Mouse (Mus musculus): ENCODE measurements around the gene Clic4. TPM values are rescaled to one million over a fixed set of nuclear protein-coding genes. Genes with fewer than 3 reads are reported as not detected.

Clic4 gene
- polyA plus RNA-seq, 1 experiment from 2014 or later, result 185 TPM

DNA sequence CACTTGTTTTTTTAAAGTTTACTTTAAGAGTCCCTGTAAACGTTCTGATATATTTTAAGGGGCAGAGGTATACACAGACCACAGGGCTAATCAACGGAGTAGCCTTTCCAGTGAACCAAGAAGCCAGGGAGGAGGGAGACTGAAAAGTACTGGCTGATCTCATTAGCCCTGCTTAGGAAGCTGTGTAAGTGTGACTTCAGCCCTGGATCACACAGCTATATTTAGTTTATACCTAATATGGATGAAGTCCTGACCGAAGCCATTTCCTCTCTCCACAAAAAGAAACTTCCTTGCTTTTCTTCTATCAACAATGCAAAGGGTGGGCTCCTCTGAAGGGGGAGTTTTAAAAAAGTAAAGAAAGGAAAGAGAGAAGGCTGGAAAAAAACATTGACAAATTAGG lies 17.8 kb downstream of the Clic4 start:
- H3K27ac ChIP-seq, result peak overlapping the region; percentile 93
- 14% methylated on average over 3 of the region's 3 CpGs for WGBS
- no peaks in the 10 kb centered on the region for H3K9me3 ChIP-seq
- no peaks in the 10 kb centered on the region for H3K36me3 ChIP-seq
- no peak overlapping the region for H3K4me3 ChIP-seq
- H3K27me3 ChIP-seq, result no peaks in the 10 kb centered on the region
- peaks cover 61% of the 10 kb centered on the region for H3K4me1 ChIP-seq
- peak overlapping the region; percentile 17 for H3K4me2 ChIP-seq
- H3K9ac ChIP-seq, result peak overlapping the region; percentile 28
- peak; percentile 78 for ATAC-seq (ENCODE audit: borderline replicate concordance, extremely low read depth, low FRiP score, low TSS enrichment)

DNA sequence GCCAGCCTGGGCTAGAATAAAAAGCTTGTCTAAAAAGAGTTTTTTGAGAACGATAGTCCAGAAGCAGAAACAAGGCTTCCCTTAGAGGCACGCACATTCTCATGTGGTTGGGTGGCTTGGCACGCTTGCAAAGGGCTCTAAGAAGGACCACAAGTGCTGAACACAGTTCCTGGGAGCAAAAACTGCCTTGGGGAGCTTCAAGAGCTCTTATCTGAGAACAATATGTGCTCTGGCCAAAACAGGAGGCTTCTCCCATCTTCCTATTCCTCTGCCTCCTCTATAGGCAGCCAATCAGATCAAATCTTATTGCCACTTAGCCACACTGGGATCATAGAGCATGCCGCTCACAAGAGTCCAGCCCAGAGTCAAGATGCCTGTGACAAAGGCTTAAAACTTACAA lies 18.3 kb downstream of the Clic4 start:
- Histone ChIP-seq H3K9ac (peak overlapping the region; percentile 28), H3K4me3 (no peak overlapping the region), H3K36me3 (no peaks in the 10 kb centered on the region), H3K4me1 (peaks cover 58% of the 10 kb centered on the region), H3K4me2 (peak overlapping the region; percentile 17), H3K27me3 (no peaks in the 10 kb centered on the region), H3K9me3 (no peaks in the 10 kb centered on the region), H3K27ac (peak overlapping the region; percentile 93)
- WGBS, result 32% methylated on average over 4 of the region's 4 CpGs
- ATAC-seq (ENCODE audit: borderline replicate concordance, extremely low read depth, low FRiP score, low TSS enrichment), result peak; percentile 36; the same call in 1 of the 2 replicates

DNA sequence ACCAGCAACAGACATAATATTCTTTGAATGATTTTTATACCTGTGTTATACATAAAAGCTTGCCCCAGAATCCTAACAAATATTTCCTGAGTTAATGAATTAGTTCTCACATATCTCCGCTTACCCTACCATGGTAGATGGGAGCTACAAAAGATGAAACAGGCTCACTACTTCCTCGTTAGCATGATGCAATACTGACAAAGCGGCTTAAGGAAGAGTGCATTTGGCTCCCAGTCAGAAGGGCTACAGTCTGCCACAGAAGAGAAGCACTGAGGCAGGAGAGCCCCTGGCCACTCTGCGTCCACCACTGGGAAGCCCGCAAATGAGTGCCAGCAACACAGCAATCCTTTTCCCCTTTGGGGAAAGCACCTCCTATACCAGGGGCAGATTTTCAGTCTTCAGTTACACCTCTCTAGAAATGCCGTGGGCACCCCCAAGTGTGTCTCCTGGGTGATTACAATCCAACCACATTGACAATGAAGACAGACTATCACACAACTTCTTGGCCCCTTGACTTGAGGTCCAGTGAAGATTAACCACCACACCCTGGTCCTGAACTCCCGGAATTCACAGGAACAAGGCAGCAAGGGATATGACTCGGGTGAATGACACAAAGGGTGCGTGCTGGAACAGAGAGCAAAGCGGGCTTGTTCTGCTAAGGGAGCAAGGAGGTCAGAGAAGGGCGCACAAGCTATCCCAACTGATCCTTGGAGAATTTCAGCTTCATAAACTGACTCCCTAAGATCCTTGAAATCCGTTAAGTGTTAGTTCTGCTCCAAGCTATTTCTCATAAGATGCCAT lies 19.2 kb downstream of the Clic4 start:
- no peak overlapping the region for H3K4me2 ChIP-seq
- H3K36me3 ChIP-seq, result no peaks in the 10 kb centered on the region
- no peaks in the 10 kb centered on the region for H3K9me3 ChIP-seq
- no peak overlapping the region for H3K9ac ChIP-seq
- no peak overlapping the region for H3K4me3 ChIP-seq
- WGBS, result 80% methylated on average over 12 of the region's 12 CpGs
- H3K4me1 ChIP-seq, result peaks cover 50% of the 10 kb centered on the region
- no peak for ATAC-seq (ENCODE audit: borderline replicate concordance, extremely low read depth, low FRiP score, low TSS enrichment)
- peak overlapping the region; percentile 93 for H3K27ac ChIP-seq
- no peaks in the 10 kb centered on the region for H3K27me3 ChIP-seq

DNA sequence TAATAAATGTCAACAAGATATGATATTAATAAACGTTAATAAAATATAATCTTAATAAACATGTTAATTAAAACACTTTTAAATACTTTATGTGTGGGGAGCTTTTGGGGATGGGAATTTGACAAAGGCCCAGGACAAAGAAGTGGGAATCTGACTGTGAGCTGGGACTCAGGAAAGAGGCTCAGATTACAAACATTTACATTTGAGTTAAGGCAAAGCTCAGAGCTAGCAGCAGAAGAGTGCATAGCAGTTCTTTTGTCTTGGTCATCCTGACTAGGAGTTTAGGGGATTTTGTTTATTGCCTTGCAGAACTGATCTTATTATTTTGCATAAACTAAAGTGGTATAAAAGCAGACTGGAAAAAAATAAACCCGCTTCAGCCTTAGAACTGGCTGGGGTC lies 20.8 kb downstream of the Clic4 start:
- H3K27me3 ChIP-seq, result no peaks in the 10 kb centered on the region
- H3K36me3 ChIP-seq, result no peaks in the 10 kb centered on the region
- ATAC-seq (ENCODE audit: borderline replicate concordance, extremely low read depth, low FRiP score, low TSS enrichment), result no peak
- no peak overlapping the region for H3K4me3 ChIP-seq
- no peaks in the 10 kb centered on the region for H3K9me3 ChIP-seq
- H3K4me1 ChIP-seq, result peaks cover 46% of the 10 kb centered on the region
- H3K27ac ChIP-seq, result no peak overlapping the region
- no peak overlapping the region for H3K9ac ChIP-seq
- WGBS, result 48% methylated on average over 2 of the region's 2 CpGs
- H3K4me2 ChIP-seq, result no peak overlapping the region

DNA sequence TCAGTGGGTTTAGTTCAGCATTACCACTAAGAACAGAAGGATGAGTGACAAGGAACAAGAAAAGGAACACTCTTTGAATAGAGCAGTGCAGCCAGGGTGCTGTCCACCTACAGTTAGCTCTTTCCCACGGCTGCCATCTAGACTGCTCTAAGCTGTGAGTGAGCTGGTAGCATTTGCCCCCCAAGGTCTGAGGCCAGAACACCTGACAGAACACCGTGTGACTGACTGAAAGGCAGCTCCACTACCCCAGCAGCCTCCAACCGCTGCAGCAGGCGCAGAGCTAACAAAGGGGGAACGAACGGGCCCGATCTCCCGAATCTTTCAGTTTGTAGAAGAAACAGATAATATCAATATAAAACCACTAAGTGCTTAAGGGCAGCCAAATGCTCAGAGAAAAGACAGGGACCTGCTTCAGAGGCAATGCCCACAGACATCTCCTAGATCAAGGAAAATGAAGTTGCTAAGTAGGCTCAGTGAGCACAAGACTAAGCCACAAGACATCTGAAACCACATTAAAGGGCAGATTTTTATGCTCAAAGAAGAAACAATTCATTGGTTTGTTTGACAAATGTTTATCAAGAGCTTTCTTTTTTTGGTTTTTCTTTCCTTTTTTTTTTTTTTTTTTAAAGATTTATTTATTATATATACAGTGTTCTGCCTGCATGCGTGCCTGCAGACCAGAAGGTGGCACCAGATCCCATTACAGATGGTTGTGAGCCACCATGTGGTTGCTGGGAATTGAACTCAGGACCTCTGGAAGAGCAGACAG lies 24.2 kb downstream of the Clic4 start:
- peaks cover 34% of the 10 kb centered on the region for H3K4me1 ChIP-seq
- H3K36me3 ChIP-seq, result no peaks in the 10 kb centered on the region
- no peaks in the 10 kb centered on the region for H3K9me3 ChIP-seq
- no peak overlapping the region for H3K9ac ChIP-seq
- H3K27ac ChIP-seq, result no peak overlapping the region
- H3K4me3 ChIP-seq, result no peak overlapping the region
- H3K4me2 ChIP-seq, result no peak overlapping the region
- ATAC-seq (ENCODE audit: borderline replicate concordance, extremely low read depth, low FRiP score, low TSS enrichment), result no peak
- H3K27me3 ChIP-seq, result no peaks in the 10 kb centered on the region
- WGBS, result 72% methylated on average over 9 of the region's 9 CpGs

DNA sequence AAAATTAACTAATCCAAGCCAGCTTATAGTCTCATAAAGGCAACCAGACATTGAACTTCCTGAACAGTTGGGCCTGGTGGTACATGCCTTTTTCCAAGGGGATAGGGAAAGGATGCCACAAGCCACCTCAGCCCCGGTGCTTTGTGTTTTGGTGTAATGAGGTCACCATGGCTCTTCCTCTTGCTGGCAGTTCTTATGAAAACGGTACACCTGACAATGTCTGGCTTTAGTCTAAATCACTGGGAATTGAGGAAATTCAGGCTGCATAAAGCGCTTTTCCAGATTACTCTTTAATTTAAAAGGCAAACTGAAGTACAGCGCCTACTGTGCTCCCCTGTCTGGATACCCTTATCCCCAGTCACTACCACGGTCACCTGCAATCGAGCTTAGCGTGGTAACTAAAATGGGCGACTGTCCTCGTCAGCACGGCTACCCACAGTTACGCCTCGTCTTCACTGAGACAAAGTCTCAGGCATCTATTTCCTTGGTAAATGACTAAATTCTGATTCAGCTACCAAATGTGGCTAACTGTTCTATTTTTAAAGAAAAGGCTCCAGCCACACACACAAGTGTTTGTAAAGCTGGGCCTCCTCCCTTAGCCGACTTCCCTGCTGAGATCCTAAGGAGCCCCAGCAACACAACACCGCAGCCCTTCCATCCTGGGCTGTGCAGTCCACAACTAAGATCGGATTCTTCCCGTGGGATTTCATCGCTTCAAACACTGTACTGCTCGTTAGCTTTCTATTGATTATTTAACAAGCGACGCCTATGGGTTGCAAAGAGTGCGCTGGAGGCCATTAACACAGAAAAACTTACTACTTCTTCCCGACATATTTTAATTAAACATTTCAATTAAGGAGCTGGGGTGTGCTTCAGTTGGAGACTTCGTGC lies 25.5 kb downstream of the Clic4 start:
- no peaks in the 10 kb centered on the region for H3K9me3 ChIP-seq
- 77% methylated on average over 23 of the region's 23 CpGs for WGBS
- no peaks in the 10 kb centered on the region for H3K27me3 ChIP-seq
- no peaks in the 10 kb centered on the region for H3K36me3 ChIP-seq
- no peak for ATAC-seq (ENCODE audit: borderline replicate concordance, extremely low read depth, low FRiP score, low TSS enrichment)
- H3K4me1 ChIP-seq, result peaks cover 34% of the 10 kb centered on the region
- H3K4me2 ChIP-seq, result no peak overlapping the region
- no peak overlapping the region for H3K9ac ChIP-seq
- no peak overlapping the region for H3K4me3 ChIP-seq
- no peak overlapping the region for H3K27ac ChIP-seq

DNA sequence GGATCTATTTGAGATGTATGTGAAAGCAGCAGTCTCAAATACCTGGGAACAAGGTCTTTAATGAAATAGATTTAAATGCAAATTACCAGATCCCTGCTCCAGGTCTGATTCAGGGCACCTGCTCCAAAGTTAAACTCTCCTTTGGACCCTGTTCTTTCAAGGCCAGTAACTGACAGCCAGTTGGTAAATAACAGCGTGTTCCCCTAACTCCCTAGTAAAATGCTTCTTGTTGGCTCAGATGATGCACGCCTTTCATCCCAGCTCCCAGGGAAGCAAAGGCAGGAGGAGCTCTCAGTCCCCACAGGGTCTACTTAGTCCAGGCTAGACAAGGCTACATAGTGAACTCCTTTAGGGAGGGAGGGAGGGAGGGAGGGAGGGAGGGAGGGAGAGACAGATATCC lies 26.2 kb downstream of the Clic4 start:
- Histone ChIP-seq H3K9me3 (no peaks in the 10 kb centered on the region), H3K4me1 (peaks cover 36% of the 10 kb centered on the region), H3K4me3 (no peak overlapping the region), H3K27ac (0 out of 2 replicates have a peak overlapping the region, but pooled peaks have one; percentile 16), H3K4me2 (no peak overlapping the region), H3K36me3 (no peaks in the 10 kb centered on the region), H3K9ac (no peak overlapping the region), H3K27me3 (no peaks in the 10 kb centered on the region)
- WGBS, result 81% methylated on average over 2 of the region's 2 CpGs
- no peak for ATAC-seq (ENCODE audit: borderline replicate concordance, extremely low read depth, low FRiP score, low TSS enrichment)

DNA sequence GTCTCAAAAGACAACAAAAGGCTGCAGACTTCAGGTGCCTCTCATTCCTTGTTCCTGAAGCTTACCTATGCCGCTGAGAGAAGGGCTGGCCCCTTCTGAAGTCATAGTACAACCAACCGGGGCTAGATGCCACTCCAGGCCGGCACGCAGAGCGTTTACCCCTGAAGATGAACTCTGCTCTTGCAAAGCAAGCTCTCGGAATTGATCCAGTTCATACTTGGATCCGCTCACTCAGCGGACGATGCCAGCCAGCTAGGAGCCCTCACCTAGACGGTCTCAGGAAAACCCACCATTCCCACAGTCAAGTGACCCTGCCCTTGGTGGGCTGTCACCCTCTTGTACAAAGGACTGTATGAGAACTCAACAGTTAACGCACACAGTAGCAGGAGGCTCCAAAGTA lies 26.8 kb downstream of the Clic4 start:
- no peak for ATAC-seq (ENCODE audit: borderline replicate concordance, extremely low read depth, low FRiP score, low TSS enrichment)
- Histone ChIP-seq H3K4me2 (no peak overlapping the region), H3K27me3 (no peaks in the 10 kb centered on the region), H3K4me3 (no peak overlapping the region), H3K9me3 (no peaks in the 10 kb centered on the region), H3K36me3 (no peaks in the 10 kb centered on the region), H3K27ac (peak overlapping the region; percentile 16; the same call in 1 of the 2 replicates), H3K4me1 (peaks cover 42% of the 10 kb centered on the region), H3K9ac (no peak overlapping the region)
- 80% methylated on average over 11 of the region's 11 CpGs for WGBS

DNA sequence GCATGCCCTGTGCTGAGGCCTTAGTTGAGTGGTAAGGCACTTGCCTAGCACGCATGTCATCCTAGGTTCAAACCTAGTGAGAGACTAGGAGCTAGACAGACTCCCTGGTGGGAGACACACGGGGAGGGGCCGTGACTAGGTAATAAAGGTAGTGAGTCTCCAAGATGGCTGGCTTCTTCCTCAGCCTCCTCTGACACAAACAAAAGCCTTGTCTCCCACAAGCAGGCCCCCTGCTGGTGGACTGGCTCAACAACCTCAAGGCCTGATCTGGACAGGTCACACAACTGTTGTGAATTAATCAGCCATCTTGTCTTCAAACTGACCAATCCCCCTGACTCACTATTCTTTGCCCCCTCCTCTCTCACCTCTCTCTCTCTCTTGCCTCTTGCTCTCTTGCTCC lies 28.3 kb downstream of the Clic4 start:
- no peaks in the 10 kb centered on the region for H3K27me3 ChIP-seq
- no peak for ATAC-seq (ENCODE audit: borderline replicate concordance, extremely low read depth, low FRiP score, low TSS enrichment)
- no peaks in the 10 kb centered on the region for H3K9me3 ChIP-seq
- H3K4me3 ChIP-seq, result no peak overlapping the region
- H3K36me3 ChIP-seq, result no peaks in the 10 kb centered on the region
- H3K4me1 ChIP-seq, result peaks cover 55% of the 10 kb centered on the region
- 92% methylated on average over 3 of the region's 3 CpGs for WGBS
- H3K9ac ChIP-seq, result no peak overlapping the region
- H3K4me2 ChIP-seq, result no peak overlapping the region
- H3K27ac ChIP-seq, result no peak overlapping the region

DNA sequence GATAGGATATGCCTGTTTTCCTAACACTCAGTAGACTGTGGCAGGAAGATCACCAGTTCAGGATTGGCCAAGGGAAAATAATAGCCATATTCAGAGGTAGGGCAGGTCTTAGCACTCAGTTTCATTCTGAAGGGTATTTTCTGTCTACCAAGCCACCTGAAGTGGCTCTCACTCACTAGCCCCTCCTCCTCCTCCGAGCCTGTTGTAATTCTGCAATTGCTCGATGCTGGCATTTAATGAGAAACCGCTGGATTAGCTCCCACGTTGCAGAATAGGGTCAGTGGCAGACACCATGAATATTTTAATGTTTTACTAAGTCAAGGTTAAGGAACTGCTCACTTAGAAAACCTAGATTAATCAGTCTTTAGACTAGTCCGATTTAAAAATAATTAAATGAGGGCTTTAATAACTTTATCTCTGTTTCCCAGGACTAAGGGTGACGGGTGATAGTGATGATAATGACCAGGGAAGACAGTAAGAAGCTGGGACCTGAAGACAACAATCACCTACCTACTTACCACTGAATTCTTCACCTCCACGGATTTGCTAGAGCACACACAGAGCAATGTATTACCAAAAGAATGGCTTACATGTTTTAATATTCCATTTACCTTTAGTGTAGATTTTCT lies 29.6 kb downstream of the Clic4 start:
- H3K4me2 ChIP-seq, result no peak overlapping the region
- peaks cover 62% of the 10 kb centered on the region for H3K4me1 ChIP-seq
- H3K36me3 ChIP-seq, result peaks cover 8% of the 10 kb centered on the region; the same call in 1 of the 2 replicates
- H3K9me3 ChIP-seq, result no peaks in the 10 kb centered on the region
- 68% methylated on average over 7 of the region's 7 CpGs for WGBS
- no peak overlapping the region for H3K4me3 ChIP-seq
- H3K9ac ChIP-seq, result no peak overlapping the region
- H3K27ac ChIP-seq, result no peak overlapping the region
- ATAC-seq (ENCODE audit: borderline replicate concordance, extremely low read depth, low FRiP score, low TSS enrichment), result no peak
- H3K27me3 ChIP-seq, result no peaks in the 10 kb centered on the region

DNA sequence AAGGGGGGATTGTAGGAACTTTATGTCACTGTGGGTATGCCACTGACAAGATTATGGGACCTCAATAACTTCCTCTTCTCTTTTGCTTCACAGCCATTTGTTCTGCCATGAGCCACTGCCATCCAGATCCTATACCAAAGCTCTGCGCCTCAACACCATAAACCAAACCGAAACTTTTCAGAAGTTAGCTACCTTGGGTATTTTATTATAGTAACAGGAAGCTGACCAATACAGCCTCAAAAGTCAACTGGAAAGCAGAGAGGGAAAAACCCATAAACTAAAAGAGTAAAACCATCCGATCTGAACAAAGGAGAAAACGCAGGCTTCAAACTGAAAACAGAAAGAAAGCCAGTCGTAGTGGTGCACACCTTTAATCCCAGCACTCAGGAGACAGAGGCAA lies 30.2 kb downstream of the Clic4 start:
- H3K27ac ChIP-seq, result no peak overlapping the region
- H3K4me2 ChIP-seq, result no peak overlapping the region
- H3K4me3 ChIP-seq, result no peak overlapping the region
- 88% methylated on average over 5 of the region's 5 CpGs for WGBS
- ATAC-seq (ENCODE audit: borderline replicate concordance, extremely low read depth, low FRiP score, low TSS enrichment), result no peak
- H3K4me1 ChIP-seq, result peaks cover 59% of the 10 kb centered on the region
- H3K9me3 ChIP-seq, result no peaks in the 10 kb centered on the region
- no peaks in the 10 kb centered on the region for H3K27me3 ChIP-seq
- H3K9ac ChIP-seq, result no peak overlapping the region
- H3K36me3 ChIP-seq, result peaks cover 11% of the 10 kb centered on the region; the same call in 1 of the 2 replicates
